Mouse (Mus musculus): ENCODE measurements around the gene Sgca. TPM values are rescaled to one million over a fixed set of nuclear protein-coding genes. Genes with fewer than 3 reads are reported as not detected.

The Sgca gene
- polyA plus RNA-seq, 1 experiment from 2014 or later, result not detected

DNA sequence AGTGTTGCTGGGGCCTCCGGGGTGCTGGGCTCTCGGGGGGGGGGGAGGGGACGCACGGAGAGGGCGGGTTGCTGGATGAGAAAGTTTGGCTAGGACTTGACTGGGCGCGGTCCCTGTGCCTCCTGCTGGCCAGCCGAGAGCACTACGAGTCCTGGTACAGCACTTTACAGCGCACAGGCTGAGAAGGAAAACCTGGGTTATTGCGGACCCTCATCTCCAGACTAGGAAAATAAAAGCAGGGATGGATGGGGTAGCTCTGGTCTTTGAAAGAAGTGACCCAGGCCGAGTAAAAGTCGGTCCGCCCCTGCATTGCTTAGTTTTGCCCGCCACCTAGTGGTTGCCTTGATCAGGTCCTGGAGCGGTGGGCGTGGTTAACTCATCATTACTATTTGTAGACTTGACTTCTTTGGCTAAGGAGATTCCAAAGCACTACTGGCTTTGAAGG is 39.3 kb downstream of the Sgca start:
- Histone ChIP-seq H3K4me1 (replicated peaks) (peaks cover 21% of the 10 kb centered on the region), H3K27ac (replicated peaks) (no peak overlapping the region), H3K9me3 (no peaks in the 10 kb centered on the region), H3K9ac (peak overlapping the region; percentile 58), H3K4me2 (peak overlapping the region; percentile 59), H3K27me3 (peaks cover 86% of the 10 kb centered on the region), H3K4me3 (peak overlapping the region; percentile 35), H3K36me3 (no peaks in the 10 kb centered on the region)
- 2% methylated on average over 14 of the region's 17 CpGs for WGBS
- peak; percentile 68 for ATAC-seq (ENCODE audit: low read depth)

DNA sequence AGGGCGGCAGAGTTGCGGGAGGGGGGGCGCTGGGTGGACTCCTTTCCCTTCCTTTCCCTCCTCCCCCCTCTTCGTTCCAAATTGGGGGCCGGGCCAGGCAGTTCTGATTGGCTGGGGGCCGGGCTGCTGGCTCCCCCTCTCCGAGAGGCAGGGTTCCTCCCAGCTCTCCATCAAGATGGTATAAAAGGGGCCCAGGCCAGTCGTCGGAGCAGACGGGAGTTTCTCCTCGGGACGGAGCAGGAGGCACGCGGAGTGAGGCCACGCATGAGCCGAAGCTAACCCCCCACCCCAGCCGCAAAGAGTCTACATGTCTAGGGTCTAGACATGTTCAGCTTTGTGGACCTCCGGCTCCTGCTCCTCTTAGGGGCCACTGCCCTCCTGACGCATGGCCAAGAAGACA is 40.1 kb downstream of the Sgca start, which contains the start of gene Col1a1:
Gene Col1a1, plus strand, starts transcription at position 180 of the 400 bp plus-strand sequence.
- Histone ChIP-seq H3K36me3 (no peaks in the 10 kb centered on the region), H3K9me3 (no peaks in the 10 kb centered on the region)
- WGBS, result 11% methylated on average over 19 of the region's 19 CpGs

GRCm38 (mm10) chr11:94934526-94934925 is 41.6 kb downstream of the Sgca start:
- no peak overlapping the region for H3K4me3 ChIP-seq
- peaks cover 21% of the 10 kb centered on the region for H3K4me1 ChIP-seq (replicated peaks)
- H3K27ac ChIP-seq (replicated peaks), result no peak overlapping the region
- H3K9ac ChIP-seq, result no peak overlapping the region
- no peaks in the 10 kb centered on the region for H3K36me3 ChIP-seq
- no peaks in the 10 kb centered on the region for H3K9me3 ChIP-seq
- H3K27me3 ChIP-seq, result peaks cover 81% of the 10 kb centered on the region
- WGBS, result 25% methylated on average over 11 of the region's 11 CpGs
- ATAC-seq (ENCODE audit: low read depth), result no peak
- no peak overlapping the region for H3K4me2 ChIP-seq

More for the DNA sequence above, 40.1 kb downstream of the Sgca start, which contains the start of gene Col1a1:
- Histone ChIP-seq H3K27ac (replicated peaks) (peak within 1 kb of the TSS; percentile 18; the same call in 1 of the 2 replicates), H3K27me3 (peaks cover 84% of the 10 kb centered on the region), H3K4me2 (peak within 1 kb of the TSS; percentile 59), H3K9ac (peak within 1 kb of the TSS; percentile 58), H3K4me3 (peak within 1 kb of the TSS; percentile 35), H3K4me1 (replicated peaks) (peaks cover 21% of the 10 kb centered on the region)
- ATAC-seq (ENCODE audit: low read depth), result no peak

DNA sequence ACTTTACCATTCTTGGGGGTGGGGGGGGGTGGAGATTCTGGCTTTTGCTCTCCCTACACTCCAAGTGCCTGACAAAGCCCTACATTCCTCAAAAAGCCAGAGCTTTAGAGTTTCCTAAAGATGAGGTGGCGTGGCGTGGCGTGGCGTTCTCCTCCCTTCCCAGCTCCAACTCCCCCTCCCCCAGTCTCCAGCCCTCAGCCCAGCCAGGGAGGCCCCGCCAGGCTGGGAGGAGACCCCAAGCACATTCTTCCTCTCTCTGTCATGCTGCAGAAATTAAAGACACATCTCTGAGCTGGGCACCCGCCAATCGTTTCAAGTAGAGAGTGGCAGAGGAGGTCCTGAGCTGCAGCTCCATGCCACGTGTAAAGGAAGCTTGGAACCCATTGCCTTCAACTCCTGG is 42.5 kb downstream of the Sgca start:
- Histone ChIP-seq H3K9me3 (no peaks in the 10 kb centered on the region), H3K4me1 (replicated peaks) (peaks cover 28% of the 10 kb centered on the region), H3K36me3 (no peaks in the 10 kb centered on the region), H3K27me3 (peaks cover 71% of the 10 kb centered on the region), H3K4me2 (no peak overlapping the region), H3K4me3 (no peak overlapping the region), H3K9ac (no peak overlapping the region), H3K27ac (replicated peaks) (0 out of 2 replicates have a peak overlapping the region, but pooled peaks have one; percentile 13)
- ATAC-seq (ENCODE audit: low read depth), result no peak
- WGBS, result 22% methylated on average over 8 of the region's 8 CpGs

GRCm38 (mm10) chr11:94930151-94930550 is 46.0 kb downstream of the Sgca start:
- Histone ChIP-seq H3K9me3 (no peaks in the 10 kb centered on the region), H3K27me3 (peaks cover 39% of the 10 kb centered on the region), H3K4me2 (no peak overlapping the region), H3K4me3 (no peak overlapping the region), H3K27ac (replicated peaks) (no peak overlapping the region), H3K36me3 (no peaks in the 10 kb centered on the region), H3K9ac (no peak overlapping the region), H3K4me1 (replicated peaks) (peaks cover 19% of the 10 kb centered on the region)
- ATAC-seq (ENCODE audit: low read depth), result no peak
- WGBS, result 62% methylated on average over 4 of the region's 4 CpGs

DNA sequence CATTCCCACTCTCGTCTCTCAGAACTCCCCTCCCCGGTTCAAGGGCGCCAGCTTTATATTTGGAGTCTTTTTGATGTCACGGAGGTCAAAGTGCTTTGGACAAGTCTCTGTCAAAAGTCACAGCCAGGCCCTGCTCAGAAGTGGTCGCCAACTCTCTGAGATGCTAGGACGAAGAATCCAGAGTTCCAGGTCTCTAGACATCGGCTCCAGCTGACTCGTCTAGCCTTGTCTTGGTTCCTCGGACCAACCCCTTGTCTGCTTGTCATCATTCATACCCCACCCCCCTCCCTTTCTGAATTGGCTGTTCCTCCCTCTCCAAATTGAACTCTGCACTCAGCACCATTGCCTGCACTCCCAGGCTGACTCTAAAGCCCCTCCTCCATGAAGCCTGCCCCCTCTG is 46.5 kb downstream of the Sgca start:
- Histone ChIP-seq H3K27ac (replicated peaks) (peak overlapping the region; percentile 65; the same call in 1 of the 2 replicates), H3K36me3 (no peaks in the 10 kb centered on the region), H3K4me1 (replicated peaks) (peaks cover 19% of the 10 kb centered on the region), H3K27me3 (peaks cover 33% of the 10 kb centered on the region), H3K4me2 (no peak overlapping the region), H3K9ac (no peak overlapping the region), H3K4me3 (no peak overlapping the region), H3K9me3 (no peaks in the 10 kb centered on the region)
- WGBS, result 59% methylated on average over 9 of the region's 9 CpGs
- ATAC-seq (ENCODE audit: low read depth), result no peak

- Histone ChIP-seq H3K4me2 (peak overlapping the region; percentile 32), H3K4me1 (replicated peaks) (peaks cover 19% of the 10 kb centered on the region), H3K27me3 (peaks cover 26% of the 10 kb centered on the region), H3K9me3 (no peaks in the 10 kb centered on the region), H3K9ac (no peak overlapping the region), H3K4me3 (no peak overlapping the region), H3K36me3 (no peaks in the 10 kb centered on the region), H3K27ac (replicated peaks) (peak overlapping the region; percentile 65)
- peak; percentile 86 for ATAC-seq (ENCODE audit: low read depth)
- WGBS, result 3% methylated on average over 13 of the region's 13 CpGs
Measured at GRCm38 (mm10) chr11:94928820-94929219, 47.3 kb downstream of the Sgca start.

DNA sequence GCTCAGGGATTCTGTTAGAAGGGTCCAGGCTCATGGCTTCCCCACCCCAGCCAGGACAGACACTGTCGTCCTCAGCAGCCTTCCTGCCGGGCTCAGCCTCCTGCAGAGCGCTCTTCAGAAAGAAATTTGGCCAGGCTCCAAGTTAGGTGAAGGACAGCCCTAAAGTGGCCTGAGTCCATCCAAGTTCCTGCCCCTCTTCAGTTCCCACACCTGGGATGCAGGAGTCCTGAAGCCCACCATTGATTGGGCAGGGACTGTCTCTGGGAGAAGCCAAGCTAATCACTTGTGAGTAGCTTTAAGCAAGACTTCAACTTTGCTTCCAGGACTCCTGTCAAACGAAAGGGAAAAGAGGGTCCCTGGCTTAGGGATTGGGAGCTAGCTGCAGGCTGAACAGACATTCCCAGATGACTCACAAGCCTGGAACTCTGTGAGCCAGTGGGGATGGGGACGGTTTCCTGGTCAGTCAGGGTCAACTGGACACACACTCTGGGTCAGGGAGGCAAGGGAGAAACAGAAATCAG is 48.3 kb downstream of the Sgca start:
- Histone ChIP-seq H3K9ac (no peak overlapping the region), H3K27me3 (peaks cover 16% of the 10 kb centered on the region), H3K27ac (replicated peaks) (no peak overlapping the region), H3K36me3 (no peaks in the 10 kb centered on the region), H3K4me3 (no peak overlapping the region), H3K4me2 (no peak overlapping the region), H3K9me3 (no peaks in the 10 kb centered on the region), H3K4me1 (replicated peaks) (peaks cover 19% of the 10 kb centered on the region)
- ATAC-seq (ENCODE audit: low read depth), result no peak
- 28% methylated on average over 5 of the region's 5 CpGs for WGBS

DNA sequence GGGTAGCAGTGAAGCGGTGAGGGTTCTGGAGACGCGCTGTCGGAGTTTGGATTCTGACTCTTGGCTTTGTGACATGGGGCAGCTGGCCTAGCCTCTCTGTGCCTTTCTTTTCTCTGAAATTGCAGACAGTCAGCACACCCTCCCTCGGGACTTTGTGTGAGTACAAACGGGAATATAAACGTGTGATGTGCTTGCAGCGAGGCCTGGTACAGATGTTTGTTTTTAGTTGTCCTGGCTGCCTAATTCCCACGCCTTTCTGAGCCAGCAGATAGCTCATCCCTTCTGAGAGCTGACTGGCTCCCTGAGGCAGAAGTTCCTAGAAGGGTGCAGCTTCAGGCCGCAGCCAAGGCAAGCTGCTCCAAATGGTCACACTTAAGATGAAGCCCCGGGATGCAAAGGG is 49.7 kb downstream of the Sgca start:
- Histone ChIP-seq H3K36me3 (no peaks in the 10 kb centered on the region), H3K27me3 (0 out of 2 replicates have a peak, but pooled peaks cover 2% of the 10 kb centered on the region), H3K4me2 (no peak overlapping the region), H3K9ac (no peak overlapping the region), H3K9me3 (no peaks in the 10 kb centered on the region), H3K4me1 (replicated peaks) (peaks cover 19% of the 10 kb centered on the region), H3K27ac (replicated peaks) (no peak overlapping the region), H3K4me3 (no peak overlapping the region)
- ATAC-seq (ENCODE audit: low read depth), result no peak
- 70% methylated on average over 11 of the region's 11 CpGs for WGBS

- Histone ChIP-seq H3K4me3 (no peak overlapping the region), H3K9me3 (no peaks in the 10 kb centered on the region), H3K27me3 (no peaks in the 10 kb centered on the region), H3K4me1 (replicated peaks) (peaks cover 19% of the 10 kb centered on the region), H3K27ac (replicated peaks) (no peak overlapping the region), H3K4me2 (no peak overlapping the region), H3K9ac (no peak overlapping the region), H3K36me3 (no peaks in the 10 kb centered on the region)
- WGBS, result 91% methylated on average over 4 of the region's 4 CpGs
- ATAC-seq (ENCODE audit: low read depth), result no peak
Measured at GRCm38 (mm10) chr11:94924977-94925376, 51.1 kb downstream of the Sgca start.

GRCm38 (mm10) chr11:94920996-94921401 is 55.1 kb downstream of the Sgca start:
- no peak for ATAC-seq (ENCODE audit: low read depth)
- H3K9me3 ChIP-seq, result no peaks in the 10 kb centered on the region
- no peak overlapping the region for H3K4me2 ChIP-seq
- no peak overlapping the region for H3K27ac ChIP-seq (replicated peaks)
- WGBS, result 49% methylated on average over 6 of the region's 6 CpGs
- peaks cover 8% of the 10 kb centered on the region for H3K4me1 ChIP-seq (replicated peaks)
- H3K27me3 ChIP-seq, result no peaks in the 10 kb centered on the region
- no peaks in the 10 kb centered on the region for H3K36me3 ChIP-seq
- H3K4me3 ChIP-seq, result no peak overlapping the region
- H3K9ac ChIP-seq, result no peak overlapping the region

DNA sequence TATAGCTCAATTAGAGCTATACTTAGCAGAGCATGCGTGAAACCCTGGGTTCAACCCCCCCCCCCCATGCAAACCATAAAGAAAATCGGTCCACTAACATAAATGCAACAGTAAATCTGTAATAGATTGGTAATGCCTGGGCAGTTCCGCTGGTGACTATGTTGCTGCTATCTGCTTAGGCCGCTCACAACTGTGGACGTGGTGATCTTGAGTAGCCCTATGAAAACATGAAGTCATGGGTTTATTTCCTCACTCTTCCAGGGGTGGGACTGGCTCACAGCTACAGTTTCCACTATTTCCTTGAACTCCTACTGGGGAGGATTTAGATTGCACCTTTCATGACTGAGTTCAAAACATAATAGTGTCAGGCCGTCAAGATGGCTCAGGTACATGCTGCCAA is 58.4 kb downstream of the Sgca start:
- Histone ChIP-seq H3K27ac (replicated peaks) (no peak overlapping the region), H3K9me3 (no peaks in the 10 kb centered on the region), H3K27me3 (no peaks in the 10 kb centered on the region), H3K9ac (no peak overlapping the region), H3K36me3 (no peaks in the 10 kb centered on the region), H3K4me3 (no peak overlapping the region), H3K4me2 (no peak overlapping the region), H3K4me1 (replicated peaks) (peaks cover 11% of the 10 kb centered on the region)
- WGBS, result 73% methylated on average over 6 of the region's 6 CpGs
- no peak for ATAC-seq (ENCODE audit: low read depth)

DNA sequence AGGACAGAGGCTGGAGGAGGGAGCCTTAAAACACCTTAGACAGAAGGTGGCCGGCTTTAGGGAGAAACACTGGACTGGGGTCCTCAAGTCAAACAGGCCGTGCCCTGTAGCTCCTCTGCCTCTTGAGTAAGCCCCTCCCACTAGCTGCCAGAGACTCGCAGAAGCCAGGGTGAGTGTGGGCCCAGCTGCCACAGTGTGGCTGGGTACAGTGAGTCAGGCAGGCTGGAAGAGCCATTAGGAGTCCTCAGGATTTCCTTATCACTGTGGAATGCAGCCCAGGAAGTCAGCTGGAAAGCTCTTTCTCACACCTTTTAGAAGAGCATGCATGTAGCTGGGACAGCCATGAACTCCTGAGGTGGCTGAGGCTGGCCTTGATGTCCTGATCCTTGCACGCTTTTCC is 59.6 kb downstream of the Sgca start:
- Histone ChIP-seq H3K9ac (no peak overlapping the region), H3K4me3 (no peak overlapping the region), H3K4me1 (replicated peaks) (peaks cover 11% of the 10 kb centered on the region), H3K27ac (replicated peaks) (no peak overlapping the region), H3K9me3 (no peaks in the 10 kb centered on the region), H3K36me3 (no peaks in the 10 kb centered on the region), H3K27me3 (no peaks in the 10 kb centered on the region), H3K4me2 (no peak overlapping the region)
- ATAC-seq (ENCODE audit: low read depth), result no peak
- 33% methylated on average over 4 of the region's 4 CpGs for WGBS

All from neural tube, embryonic 13.5 days (tissue).